Mouse (Mus musculus): ENCODE data around the gene Npnt.

DNA sequence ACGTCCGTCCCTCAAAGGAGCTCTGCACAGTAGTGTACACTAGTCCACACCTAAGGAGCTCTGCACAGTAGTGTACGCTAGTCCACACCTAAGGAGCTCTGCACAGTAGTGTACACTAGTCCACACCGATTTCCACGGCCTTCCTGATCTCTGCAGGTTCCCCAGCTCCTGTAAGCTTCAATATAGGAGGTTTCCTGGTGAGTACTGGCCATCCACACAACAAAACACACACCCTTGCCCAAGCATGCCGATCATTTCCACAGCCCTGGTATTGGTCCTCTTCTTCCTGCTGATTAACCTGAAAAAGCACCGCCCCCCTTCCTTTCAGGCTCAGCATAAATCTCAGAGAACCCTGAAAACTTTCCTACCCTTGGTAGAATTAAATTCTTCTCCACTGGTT, 57.6 kb downstream of the Npnt start:
- TF ChIP-seq GATA1 (IDR thresholded peaks at IDR 0.05; ENCODE audit: borderline replicate concordance, low read length) (no peak), FLI1 (IDR thresholded peaks at IDR 0.05; ENCODE audit: low read length) (no peak)
